In genomic region chr7:19265147-19265546, GRCm38 (mm10) we compare ENCODE assay signal across 13 mouse cellular contexts. TPM values are rescaled to one million over a fixed set of nuclear protein-coding genes. Genes with fewer than 3 reads are reported as not detected.
DNase-seq lines count a peak whose midpoint lies in the region; ATAC-seq and TF ChIP-seq lines count a peak whose summit lies in the region.
"Had no signal": no experiment of that assay in that cellular context is flagged by ENCODE, and none has a peak within 500 bp of the region (broad histone marks: within the 10 kb centered on the region; RNA-seq: fewer than 3 reads in every experiment).

No protein-coding gene starts in this region.

- ATAC-seq in intestine, embryonic 15.5 days = peak; percentile 26
- ATAC-seq in stomach, postnatal 0 days (ENCODE audit: low FRiP score, low TSS enrichment) = no peak

- H3K4me3 ChIP-seq in spleen, adult 2 months (ENCODE audit: extremely low read depth, insufficient read depth, insufficient read length) = no peak overlapping the region
- H3K4me3 ChIP-seq in intestine, embryonic 15.5 days (replicated peaks) = no peak overlapping the region
- no peak overlapping the region for H3K4me3 ChIP-seq in stomach, postnatal 0 days (ENCODE audit: low read depth, low read length)
- H3K4me3 ChIP-seq: limb, embryonic 15.5 days had no signal

- TF ChIP-seq EP300 in stomach, postnatal 0 days (optimal IDR thresholded peaks at IDR 0.05) = no peak

- peaks cover 40% of the 10 kb centered on the region for H3K36me3 ChIP-seq in spleen, adult 2 months (ENCODE audit: control insufficient read depth, insufficient read depth, low read length)
- peaks cover 37% of the 10 kb centered on the region for H3K36me3 ChIP-seq in intestine, embryonic 15.5 days
- H3K36me3 ChIP-seq in stomach, postnatal 0 days (ENCODE audit: control insufficient read depth, insufficient read depth, low read length) = peaks cover 11% of the 10 kb centered on the region; the same call in 1 of the 2 replicates

- no peak overlapping the region for H3K9ac ChIP-seq in intestine, embryonic 15.5 days
- H3K9ac ChIP-seq in stomach, postnatal 0 days (ENCODE audit: low read length) = no peak overlapping the region
- H3K9ac ChIP-seq: limb, embryonic 15.5 days had no signal

- WGBS in spleen, adult 2 months = 71% methylated on average over 7 of the region's 7 CpGs
- 38% methylated on average over 7 of the region's 7 CpGs for WGBS in intestine, embryonic 15.5 days
- WGBS in stomach, postnatal 0 days = 48% methylated on average over 7 of the region's 7 CpGs

- DNase-seq in adrenal gland, postnatal 14 days = peak; percentile 49
- no peak for DNase-seq in adrenal gland, postnatal 4 days (ENCODE audit: low spot score in 2 of 2)
- no peak for DNase-seq in spleen, adult 2 months (ENCODE audit: low read depth in 1 of 2, low spot score in 2 of 2)
- DNase-seq in spleen, postnatal 4 days (ENCODE audit: low spot score in 2 of 2) = no peak
- DNase-seq in stomach, postnatal 0 days (ENCODE audit: low spot score) = no peak
- DNase-seq in right cerebral cortex, postnatal 4 days = no peak
- no peak for DNase-seq in thymus, postnatal 4 days
- DNase-seq: kidney, postnatal 25 days; right cerebral cortex, postnatal 14 days had no signal

- TF ChIP-seq CTCF in spleen, adult 2 months (IDR thresholded peaks at IDR 0.05; ENCODE audit: extremely low read depth, insufficient read depth, insufficient read length, insufficient replicate concordance) = no peak
- TF ChIP-seq CTCF in stomach, postnatal 0 days (IDR thresholded peaks at IDR 0.05; ENCODE audit: low read depth) = no peak

- H3K27ac ChIP-seq in spleen, adult 2 months (ENCODE audit: insufficient read depth, low read length) = peak overlapping the region; percentile 68
- H3K27ac ChIP-seq in intestine, embryonic 15.5 days = peak overlapping the region; percentile 33; the same call in 1 of the 2 replicates
- peak overlapping the region; percentile 1; the same call in 1 of the 2 replicates for H3K27ac ChIP-seq in stomach, postnatal 0 days (replicated peaks)
- H3K27ac ChIP-seq: limb, embryonic 15.5 days had no signal

- peaks cover 35% of the 10 kb centered on the region for H3K4me1 ChIP-seq in spleen, adult 2 months (ENCODE audit: control insufficient read depth, insufficient read depth, insufficient read length)
- H3K4me1 ChIP-seq in intestine, embryonic 15.5 days (replicated peaks) = peaks cover 50% of the 10 kb centered on the region
- H3K4me1 ChIP-seq in stomach, postnatal 0 days (replicated peaks; ENCODE audit: control insufficient read depth, insufficient read depth) = 0 out of 2 replicates have a peak, but pooled peaks cover 4% of the 10 kb centered on the region

- H3K27me3 ChIP-seq in spleen, adult 2 months (ENCODE audit: control insufficient read depth, insufficient read depth, low read length) = no peaks in the 10 kb centered on the region
- no peaks in the 10 kb centered on the region for H3K27me3 ChIP-seq in intestine, embryonic 15.5 days (replicated peaks)
- H3K27me3 ChIP-seq in stomach, postnatal 0 days (ENCODE audit: control insufficient read depth, insufficient read depth, low read length) = no peaks in the 10 kb centered on the region
- H3K27me3 ChIP-seq: limb, embryonic 15.5 days had no signal

- TF ChIP-seq POLR2A in spleen, adult 2 months (IDR thresholded peaks at IDR 0.05; ENCODE audit: low read depth, low read length) = no peak

- no peaks in the 10 kb centered on the region for H3K9me3 ChIP-seq in intestine, embryonic 15.5 days
- no peaks in the 10 kb centered on the region for H3K9me3 ChIP-seq in stomach, postnatal 0 days (ENCODE audit: control insufficient read depth, low read length)
- H3K9me3 ChIP-seq: limb, embryonic 15.5 days had no signal

- H3K4me2 ChIP-seq in intestine, embryonic 15.5 days (replicated peaks) = peak overlapping the region; percentile 52
- H3K4me2 ChIP-seq in stomach, postnatal 0 days (replicated peaks; ENCODE audit: low read depth) = no peak overlapping the region
- H3K4me2 ChIP-seq: limb, embryonic 15.5 days had no signal

RNA-seq across cellular contexts. Expression of gene Vasp, which starts 6.5 kb away (rescaled TPM):
- 62.0 and 79.0 TPM in 2 replicates for total RNA-seq in adrenal gland, postnatal 14 days (2021)
- 10 to 100 TPM; 83.7 to 89.3 TPM for total RNA-seq in adrenal gland, postnatal 4 days (2021)
- 335 and 437 TPM in 2 replicates for polyA plus RNA-seq in spleen, adult 2 months (2012; rRNA removed)
- 109 and 114 TPM in 2 replicates for polyA plus RNA-seq in intestine, embryonic 15.5 days (2015; fragmentation: Nextera tagmentation; extraction: Ambion mirVana)
- 108 and 120 TPM in 2 replicates for polyA plus RNA-seq in stomach, postnatal 0 days (2015; fragmentation: Nextera tagmentation; extraction: Ambion mirVana)

RNA-seq across cellular contexts. Expression of gene Ppm1n, which starts 14.7 kb away (rescaled TPM):
- total RNA-seq in adrenal gland, postnatal 14 days (2021) = 0.19 TPM in 1 of 2 replicates, not detected in the other
- total RNA-seq in adrenal gland, postnatal 4 days (2021) = under 1 TPM in 1 of 2 experiments, not detected in 1; 0.39 TPM
- 2.1 and 3.3 TPM in 2 replicates for polyA plus RNA-seq in spleen, adult 2 months (2012; rRNA removed)
- 0.14 and 0.34 TPM in 2 replicates for polyA plus RNA-seq in intestine, embryonic 15.5 days (2015; fragmentation: Nextera tagmentation; extraction: Ambion mirVana)
- polyA plus RNA-seq in stomach, postnatal 0 days (2015; fragmentation: Nextera tagmentation; extraction: Ambion mirVana) = 0.17 and 0.21 TPM in 2 replicates
- total RNA-seq: granulocyte monocyte progenitor cell, adult 5-6 weeks had no signal
- polyA plus RNA-seq: embryonic facial prominence, embryonic 11.5 days had no signal

RNA-seq across cellular contexts. Expression of gene Rtn2, which starts 17.3 kb away (rescaled TPM):
- total RNA-seq in adrenal gland, postnatal 14 days (2021) = 6.0 and 7.9 TPM in 2 replicates
- total RNA-seq in adrenal gland, postnatal 4 days (2021) = 10 to 100 TPM; 19.3 to 28.8 TPM
- 7.7 and 9.1 TPM in 2 replicates for polyA plus RNA-seq in spleen, adult 2 months (2012; rRNA removed)
- polyA plus RNA-seq in intestine, embryonic 15.5 days (2015; fragmentation: Nextera tagmentation; extraction: Ambion mirVana) = 11.3 and 12.5 TPM in 2 replicates
- 10.1 and 12.1 TPM in 2 replicates for polyA plus RNA-seq in stomach, postnatal 0 days (2015; fragmentation: Nextera tagmentation; extraction: Ambion mirVana)
- total RNA-seq: granulocyte monocyte progenitor cell, adult 5-6 weeks had no signal

RNA-seq across cellular contexts. Expression of gene Opa3, which starts 37.0 kb away (rescaled TPM):
- 27.5 and 28.5 TPM in 2 replicates for total RNA-seq in adrenal gland, postnatal 14 days (2021)
- total RNA-seq in adrenal gland, postnatal 4 days (2021) = 10 to 100 TPM; 23.6 to 24.1 TPM
- 14.7 and 17.7 TPM in 2 replicates for polyA plus RNA-seq in spleen, adult 2 months (2012; rRNA removed)
- polyA plus RNA-seq in intestine, embryonic 15.5 days (2015; fragmentation: Nextera tagmentation; extraction: Ambion mirVana) = 36.8 and 39.4 TPM in 2 replicates
- polyA plus RNA-seq in stomach, postnatal 0 days (2015; fragmentation: Nextera tagmentation; extraction: Ambion mirVana) = 20.3 and 20.7 TPM in 2 replicates

RNA-seq across cellular contexts. Expression of gene Fosb, which starts 44.7 kb away (rescaled TPM):
- total RNA-seq in adrenal gland, postnatal 14 days (2021) = 2.1 and 22.4 TPM in 2 replicates
- total RNA-seq in adrenal gland, postnatal 4 days (2021) = under 1 TPM; 0.85 to 0.98 TPM
- 1.6 and 1.9 TPM in 2 replicates for polyA plus RNA-seq in spleen, adult 2 months (2012; rRNA removed)
- 0.09 and 0.14 TPM in 2 replicates for polyA plus RNA-seq in intestine, embryonic 15.5 days (2015; fragmentation: Nextera tagmentation; extraction: Ambion mirVana)
- 0.21 and 0.38 TPM in 2 replicates for polyA plus RNA-seq in stomach, postnatal 0 days (2015; fragmentation: Nextera tagmentation; extraction: Ambion mirVana)
- polyA plus RNA-seq: embryonic facial prominence, embryonic 11.5 days had no signal

Comparison
In these comparisons a context has a peak if more than half of its experiments do, and no peak if none do; other contexts are left out.
1. H3K27ac ChIP-seq: peak in every context shown above with its lines; median percentile 68 in spleen, adult 2 months; 33 in intestine, embryonic 15.5 days; 1 in stomach, postnatal 0 days.